Mouse (Mus musculus): Measurements from ENCODE around the gene Dnah2. TPM values are rescaled to one million over a fixed set of nuclear protein-coding genes. Genes with fewer than 3 reads are reported as not detected.

Gene Dnah2
- total and polyA plus RNA-seq, 3 experiments = 0.08 to 0.41 (median 0.23) TPM

- DNase-seq = no peak
- Histone ChIP-seq H3K4me1 (ENCODE audit: control insufficient read depth, insufficient read depth, low read length) (peaks cover 14% of the 10 kb centered on the region), H3K4me3 (no peak overlapping the region), H3K36me3 (ENCODE audit: control insufficient read depth, insufficient read depth, low read length) (no peaks in the 10 kb centered on the region; the same call in 1 of the 2 replicates), H3K27ac (no peak overlapping the region), H3K79me2 (replicated peaks; ENCODE audit: control insufficient read depth, insufficient read depth, low read length) (no peaks in the 10 kb centered on the region), H3K9ac (ENCODE audit: low read depth, low read length) (no peak overlapping the region), H3K27me3 (ENCODE audit: control insufficient read depth, insufficient read depth, low read length) (no peaks in the 10 kb centered on the region)
- no peak for TF ChIP-seq EP300 (IDR thresholded peaks at IDR 0.05; ENCODE audit: insufficient read depth, low read depth, low read length)
- TF ChIP-seq POLR2A (IDR thresholded peaks at IDR 0.05; ENCODE audit: insufficient read depth, low read depth, low read length) = no peak
- no peak for TF ChIP-seq CTCF (IDR thresholded peaks at IDR 0.05)
- 55% methylated on average over 9 of the region's 9 CpGs for WGBS
- intact Hi-C loops (cut with DNase I) = no loop called here
These were observed 47.4 kb downstream of the Dnah2 start for GRCm38 (mm10) chr11:69501555-69501954.

- Histone ChIP-seq H3K79me2 (replicated peaks; ENCODE audit: control insufficient read depth, insufficient read depth, low read length) (no peaks in the 10 kb centered on the region), H3K27ac (no peak overlapping the region), H3K9ac (ENCODE audit: low read depth, low read length) (no peak overlapping the region), H3K27me3 (ENCODE audit: control insufficient read depth, insufficient read depth, low read length) (no peaks in the 10 kb centered on the region), H3K4me1 (ENCODE audit: control insufficient read depth, insufficient read depth, low read length) (peaks cover 7% of the 10 kb centered on the region), H3K4me3 (no peak overlapping the region), H3K36me3 (ENCODE audit: control insufficient read depth, insufficient read depth, low read length) (no peaks in the 10 kb centered on the region; the same call in 1 of the 2 replicates)
- intact Hi-C loops (cut with DNase I) = no loop called here
- DNase-seq = no peak
- TF ChIP-seq POLR2A (IDR thresholded peaks at IDR 0.05; ENCODE audit: insufficient read depth, low read depth, low read length) = no peak
- no peak for TF ChIP-seq CTCF (IDR thresholded peaks at IDR 0.05)
- TF ChIP-seq EP300 (IDR thresholded peaks at IDR 0.05; ENCODE audit: insufficient read depth, low read depth, low read length) = no peak
- WGBS = 54% methylated on average over 11 of the region's 11 CpGs
These were observed 49.8 kb downstream of the Dnah2 start for GRCm38 (mm10) chr11:69499140-69499539.

GRCm38 (mm10) chr11:69491711-69492110, 57.2 kb downstream of the Dnah2 start:
- Histone ChIP-seq H3K79me2 (replicated peaks; ENCODE audit: control insufficient read depth, insufficient read depth, low read length) (no peaks in the 10 kb centered on the region), H3K27me3 (ENCODE audit: control insufficient read depth, insufficient read depth, low read length) (no peaks in the 10 kb centered on the region), H3K4me3 (no peak overlapping the region), H3K36me3 (ENCODE audit: control insufficient read depth, insufficient read depth, low read length) (no peaks in the 10 kb centered on the region), H3K4me1 (ENCODE audit: control insufficient read depth, insufficient read depth, low read length) (no peaks in the 10 kb centered on the region), H3K27ac (no peak overlapping the region), H3K9ac (ENCODE audit: low read depth, low read length) (no peak overlapping the region)
- intact Hi-C loops (cut with DNase I) = no loop called here
- no peak for DNase-seq
- TF ChIP-seq EP300 (IDR thresholded peaks at IDR 0.05; ENCODE audit: insufficient read depth, low read depth, low read length) (no peak), CTCF (IDR thresholded peaks at IDR 0.05) (no peak), POLR2A (IDR thresholded peaks at IDR 0.05; ENCODE audit: insufficient read depth, low read depth, low read length) (no peak)
- 60% methylated on average over 7 of the region's 7 CpGs for WGBS

DNA sequence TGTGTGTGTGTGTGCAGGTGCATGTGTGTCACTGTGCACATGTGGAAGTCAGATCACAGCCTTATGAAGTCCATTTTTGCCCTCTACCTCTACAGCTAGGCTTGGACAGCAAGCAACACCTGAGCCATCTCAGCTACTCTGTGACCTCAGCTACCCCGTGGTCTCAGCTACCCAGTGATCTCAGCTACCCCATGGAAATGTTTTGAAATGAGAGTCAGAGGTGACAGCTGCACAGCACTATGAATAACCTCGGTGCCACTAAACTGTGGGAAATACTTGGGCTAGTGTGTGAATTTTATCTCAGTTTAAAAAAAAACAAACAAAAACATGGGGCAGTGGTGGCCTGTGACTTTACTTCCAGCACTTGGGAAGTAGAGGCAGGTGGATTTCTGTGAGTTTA, 58.0 kb downstream of the Dnah2 start:
- Histone ChIP-seq H3K27ac (no peak overlapping the region), H3K9ac (ENCODE audit: low read depth, low read length) (no peak overlapping the region), H3K36me3 (ENCODE audit: control insufficient read depth, insufficient read depth, low read length) (no peaks in the 10 kb centered on the region), H3K79me2 (replicated peaks; ENCODE audit: control insufficient read depth, insufficient read depth, low read length) (no peaks in the 10 kb centered on the region), H3K4me1 (ENCODE audit: control insufficient read depth, insufficient read depth, low read length) (no peaks in the 10 kb centered on the region), H3K4me3 (no peak overlapping the region), H3K27me3 (ENCODE audit: control insufficient read depth, insufficient read depth, low read length) (no peaks in the 10 kb centered on the region)
- 57% methylated on average over 2 of the region's 2 CpGs for WGBS
- DNase-seq = no peak
- TF ChIP-seq POLR2A (IDR thresholded peaks at IDR 0.05; ENCODE audit: insufficient read depth, low read depth, low read length) (no peak), CTCF (IDR thresholded peaks at IDR 0.05) (no peak), EP300 (IDR thresholded peaks at IDR 0.05; ENCODE audit: insufficient read depth, low read depth, low read length) (no peak)
- intact Hi-C loops (cut with DNase I) = no loop called here

DNA sequence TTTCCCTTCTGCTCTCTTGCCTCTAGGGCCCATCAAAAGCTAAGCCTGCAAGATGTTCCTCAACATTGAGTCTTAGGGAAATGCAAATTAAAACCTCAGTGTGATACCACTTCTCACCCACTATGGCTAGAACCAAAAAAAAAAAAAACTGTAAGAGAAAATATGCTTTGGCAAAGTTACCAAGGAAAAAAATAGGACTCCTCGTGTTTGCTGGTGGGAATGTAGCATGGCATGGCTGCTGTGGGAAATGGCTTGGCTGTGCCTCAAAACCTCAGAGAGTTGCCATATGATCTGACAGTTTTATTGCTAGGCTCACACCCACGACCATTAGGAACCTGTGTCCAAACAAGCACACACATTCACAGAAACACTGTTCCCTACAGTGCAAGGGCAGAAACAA, 61.4 kb downstream of the Dnah2 start:
- H3K36me3 ChIP-seq (ENCODE audit: control insufficient read depth, insufficient read depth, low read length) = no peaks in the 10 kb centered on the region
- TF ChIP-seq POLR2A (IDR thresholded peaks at IDR 0.05; ENCODE audit: insufficient read depth, low read depth, low read length) = no peak
- no peak for TF ChIP-seq EP300 (IDR thresholded peaks at IDR 0.05; ENCODE audit: insufficient read depth, low read depth, low read length)
- no peak for TF ChIP-seq CTCF (IDR thresholded peaks at IDR 0.05)
- no peaks in the 10 kb centered on the region for H3K79me2 ChIP-seq (replicated peaks; ENCODE audit: control insufficient read depth, insufficient read depth, low read length)
- 68% methylated on average over 2 of the region's 2 CpGs for WGBS
- no peak overlapping the region for H3K27ac ChIP-seq
- H3K27me3 ChIP-seq (ENCODE audit: control insufficient read depth, insufficient read depth, low read length) = no peaks in the 10 kb centered on the region
- intact Hi-C loops (cut with DNase I) = no loop called here
- DNase-seq = no peak
- H3K9ac ChIP-seq (ENCODE audit: low read depth, low read length) = no peak overlapping the region
- no peak overlapping the region for H3K4me3 ChIP-seq
- H3K4me1 ChIP-seq (ENCODE audit: control insufficient read depth, insufficient read depth, low read length) = no peaks in the 10 kb centered on the region

DNA sequence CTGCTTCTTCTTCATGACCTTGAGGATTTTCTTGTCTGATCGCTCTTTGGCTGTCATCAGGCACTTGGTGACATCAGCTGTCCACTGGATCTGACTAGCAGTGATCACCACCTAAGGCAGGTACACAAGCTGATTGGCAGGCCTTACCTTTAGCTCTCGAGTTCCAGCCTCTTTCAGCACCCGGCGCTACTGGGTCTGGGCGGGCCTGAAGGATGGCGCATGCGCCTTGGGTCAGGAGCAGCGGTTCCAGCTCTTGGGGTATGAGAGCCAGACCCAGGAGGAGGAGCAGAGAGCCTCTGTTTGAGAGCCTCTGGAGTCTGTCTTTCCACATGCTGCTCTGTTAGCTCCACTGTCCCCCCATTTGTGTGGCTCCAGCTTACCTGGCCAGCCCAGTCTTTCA, 71.3 kb downstream of the Dnah2 start:
- TF ChIP-seq POLR2A (IDR thresholded peaks at IDR 0.05; ENCODE audit: insufficient read depth, low read depth, low read length) = no peak
- TF ChIP-seq EP300 (IDR thresholded peaks at IDR 0.05; ENCODE audit: insufficient read depth, low read depth, low read length) = no peak
- TF ChIP-seq CTCF (IDR thresholded peaks at IDR 0.05) = no peak
- H3K27ac ChIP-seq = no peak overlapping the region
- H3K4me1 ChIP-seq (ENCODE audit: control insufficient read depth, insufficient read depth, low read length) = peaks cover 1% of the 10 kb centered on the region; the same call in 1 of the 2 replicates
- no peak for DNase-seq
- H3K27me3 ChIP-seq (ENCODE audit: control insufficient read depth, insufficient read depth, low read length) = no peaks in the 10 kb centered on the region
- 90% methylated on average over 8 of the region's 8 CpGs for WGBS
- no peak overlapping the region for H3K9ac ChIP-seq (ENCODE audit: low read depth, low read length)
- H3K36me3 ChIP-seq (ENCODE audit: control insufficient read depth, insufficient read depth, low read length) = no peaks in the 10 kb centered on the region
- no peaks in the 10 kb centered on the region for H3K79me2 ChIP-seq (replicated peaks; ENCODE audit: control insufficient read depth, insufficient read depth, low read length)
- H3K4me3 ChIP-seq = no peak overlapping the region
- intact Hi-C loops (cut with DNase I) = no loop called here

Measured in heart, adult 2 months (tissue).